Mouse (Mus musculus) myocyte (in vitro differentiated cells): ENCODE data around the gene Trp63.

ENCODE experiments used
- CEBPB ChIP-seq: IDR thresholded peaks from 2 replicates; pipeline ENCODE4 v1.6.1; 2011; ENCODE audit warnings: mild to moderate bottlenecking, moderate library complexity; ENCODE audit not compliant: poor library complexity, insufficient read depth, severe bottlenecking
- MAX ChIP-seq: IDR thresholded peaks from one replicate; pipeline ENCODE4 v1.6.1; 2011; ENCODE audit warnings: low read depth, mild to moderate bottlenecking, control low read depth
- MYOD1 ChIP-seq, 3 experiments: IDR thresholded peaks; one replicate each; pipeline ENCODE4 v1.6.1; 2011; ENCODE audit warnings: control low read depth in 2 of 3, low read depth in 2 of 3, mild to moderate bottlenecking in 2 of 3, moderate library complexity in 1 of 3; ENCODE audit not compliant: insufficient read length in 2 of 3, control insufficient read depth in 1 of 3
- POLR2A ChIP-seq: IDR thresholded peaks from one replicate; pipeline ENCODE4 v1.6.1; 2011; ENCODE audit warnings: low read depth, mild to moderate bottlenecking, control low read depth, moderate library complexity; ENCODE audit not compliant: insufficient read length

DNA sequence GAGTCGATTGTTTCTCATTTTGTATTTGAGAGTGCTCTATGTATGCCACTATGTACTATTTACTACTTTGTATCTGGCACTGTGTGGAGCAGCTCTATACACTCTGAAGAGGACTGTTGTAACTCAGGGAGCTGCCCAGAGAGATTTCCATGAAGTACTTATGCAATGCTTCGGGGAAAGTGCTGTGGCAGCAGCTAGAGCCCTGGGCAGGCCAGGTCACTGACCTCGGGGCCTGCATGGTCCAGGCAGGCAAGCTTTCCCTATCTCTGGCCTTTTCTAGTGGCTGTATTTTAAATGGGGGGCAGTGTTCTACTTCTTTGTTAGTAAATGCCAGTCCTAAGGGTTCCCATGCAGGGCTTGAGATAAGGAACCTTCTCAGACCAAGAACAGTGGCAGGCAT is 121.4 kb downstream of the Trp63 start:
- TF ChIP-seq CEBPB (no peak), MYOD1 (IDR thresholded peaks at IDR 0.05; ENCODE audit: control insufficient read depth in 1 of 3, insufficient read length in 2 of 3, low read depth in 2 of 3) (no peak), POLR2A (no peak), MAX (no peak)
